Mouse (Mus musculus) midbrain, embryonic 11.5 days (tissue): ENCODE measurements around the gene Arl6. TPM values are rescaled to one million over a fixed set of nuclear protein-coding genes. Genes with fewer than 3 reads are reported as not detected.

Experiments
- polyA plus RNA-seq: library from polyadenylated mRNA; unstranded; fragments of >200 nt; fragmentation: Nextera tagmentation; extraction: Ambion mirVana; gene quantifications from 2 replicates; pipeline ENCODE4 v1.2.1, GENCODE M21; 2014

Arl6 gene
- polyA plus RNA-seq, 1 experiment from 2014 or later = 56.7 TPM

Other genes with a start within 250 kb of the Arl6 start
- 0.08 and 0.33 TPM in 2 replicates for gene Gabrr3, start 232.1 kb downstream of the Arl6 start, polyA plus RNA-seq
- 26.1 and 31.0 TPM in 2 replicates for gene Riox2, start 167.6 kb downstream of the Arl6 start, polyA plus RNA-seq
- gene Crybg3, start 38.4 kb downstream of the Arl6 start, polyA plus RNA-seq = 6.2 and 6.5 TPM in 2 replicates